Mouse (Mus musculus) lung, postnatal 0 days (tissue): ENCODE results near the gene Atp1b1.

Experiments
- CTCF ChIP-seq: IDR thresholded peaks from 2 replicates; pipeline ENCODE4 v1.5.1; 2016; ENCODE audit warnings: antibody characterized with exemption, mild to moderate bottlenecking
- EP300 ChIP-seq: IDR thresholded peaks from 2 replicates; pipeline ENCODE4 v1.6.1; 2016; ENCODE audit warnings: antibody characterized with exemption, mild to moderate bottlenecking, control low read depth

DNA sequence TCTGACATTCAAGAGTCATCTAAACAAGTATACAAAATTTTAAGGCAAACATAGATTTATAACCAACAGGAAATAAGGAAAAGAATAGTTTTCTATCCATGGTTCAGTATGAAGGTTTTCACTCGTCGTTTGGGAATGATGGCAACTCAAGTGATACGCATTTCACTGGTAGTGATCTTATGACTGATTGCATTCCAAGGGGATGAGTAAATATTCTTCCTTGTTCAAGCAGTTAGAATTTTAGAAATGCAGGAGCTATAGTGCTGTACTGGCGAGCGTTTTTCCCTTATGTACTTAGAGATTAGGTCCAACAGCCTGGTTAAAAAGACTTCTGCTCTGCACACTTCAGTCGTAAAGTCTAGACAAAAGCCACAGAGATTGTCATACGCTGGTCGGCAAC, 38.8 kb downstream of the Atp1b1 start:
- TF ChIP-seq CTCF: no peak
- no peak for TF ChIP-seq EP300
